Mouse (Mus musculus) right cerebral cortex, postnatal 25 days (tissue): ENCODE results near the gene Trappc6a.
"Not testable (repeated sequence)": the region's sequence is repeated elsewhere in the genome, so short reads cannot be mapped to it uniquely, and the experiment has no call there.

Experiments used
- DNase-seq: peaks from one replicate; pipeline ENCODE4 v3.0.0; 2022

The Trappc6a gene

GRCm38 (mm10) chr7:19491731-19492130 lies 16.5 kb upstream of the Trappc6a start:
- DNase-seq: no peak

DNA sequence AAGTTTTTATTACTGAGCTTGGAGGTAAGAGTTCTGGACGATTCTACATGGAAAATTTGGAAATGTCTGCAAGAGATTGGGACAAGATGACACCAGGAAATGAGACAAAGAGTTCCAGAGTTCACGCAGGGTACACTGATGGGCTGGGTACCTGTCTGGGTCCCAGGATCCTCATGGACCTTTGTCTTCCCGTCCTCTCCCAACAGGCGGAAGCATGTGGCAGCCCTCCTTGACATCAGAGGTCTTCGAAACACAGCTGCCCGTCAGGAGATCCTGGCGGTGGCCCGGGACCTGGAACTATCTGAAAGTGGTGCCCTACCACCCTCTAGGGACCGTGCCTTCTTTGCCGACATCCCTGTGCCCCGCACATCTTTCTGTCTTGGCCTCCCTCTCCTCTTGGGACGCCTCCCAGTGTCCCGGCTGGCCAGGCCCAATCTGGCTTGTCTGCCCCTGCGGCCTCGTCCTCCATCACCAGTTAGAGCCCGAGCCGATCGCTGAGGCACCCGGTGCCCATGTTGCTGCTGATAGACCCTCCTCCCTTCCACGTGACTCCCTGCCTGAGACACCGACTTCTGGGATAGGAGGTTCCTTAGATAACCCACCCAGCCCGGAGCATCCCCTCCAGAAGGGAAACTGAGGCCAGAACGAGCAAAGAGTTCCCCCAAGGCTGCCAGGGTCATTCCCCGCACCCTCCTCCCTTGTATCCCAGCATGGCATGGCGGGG lies 13.3 kb upstream of the Trappc6a start:
- no peak for DNase-seq

DNA sequence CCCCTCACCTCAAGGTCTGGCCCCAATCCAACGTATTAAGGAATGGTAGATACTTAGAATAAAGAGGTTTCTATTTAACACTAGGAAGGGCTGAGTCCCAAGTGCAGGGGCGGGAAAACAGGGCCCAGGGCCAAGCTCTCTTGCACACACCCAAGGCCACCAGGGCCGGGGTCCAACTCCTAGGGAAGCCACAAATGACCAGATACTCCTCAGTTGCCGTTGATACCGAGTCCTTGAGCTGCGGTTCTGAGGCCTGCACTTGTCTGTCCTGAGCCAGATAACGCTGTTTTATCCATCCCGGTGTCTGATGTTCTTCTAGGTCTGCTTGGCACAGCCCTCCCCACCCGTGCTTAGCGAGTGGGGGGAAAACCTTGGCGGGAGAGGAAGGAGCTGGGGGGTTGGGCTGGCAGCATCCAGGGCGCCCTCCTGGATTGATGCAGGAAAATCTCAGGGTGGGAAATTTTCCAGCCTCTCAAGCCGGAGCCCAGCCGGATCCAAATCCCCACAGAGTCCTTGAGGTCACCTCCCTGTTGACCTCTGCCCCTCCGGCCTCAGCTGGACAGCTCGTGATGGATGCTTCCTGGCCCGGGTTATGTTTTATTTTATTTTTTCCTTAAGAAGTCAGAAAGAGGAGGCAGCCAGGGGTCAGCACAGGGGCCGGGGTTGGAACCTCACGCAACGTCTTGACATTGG lies 12.5 kb upstream of the Trappc6a start:
- DNase-seq: no peak

DNA sequence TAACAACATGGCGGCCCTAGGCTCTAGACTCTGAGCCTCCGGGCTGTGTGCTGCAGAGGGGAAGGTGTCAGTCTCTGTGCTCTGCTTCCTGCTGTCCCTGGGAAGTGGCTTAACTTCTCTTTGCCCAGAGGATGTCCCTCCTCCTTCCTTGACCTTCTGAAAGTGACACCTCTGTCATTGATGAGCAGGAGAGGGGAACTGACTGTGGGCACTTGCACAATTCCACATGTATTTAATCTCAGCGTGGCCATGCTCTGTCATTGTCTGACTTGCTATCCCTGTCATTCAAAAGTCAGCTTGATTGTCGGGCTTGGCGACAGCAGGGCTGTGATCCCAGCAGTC lies 12.0 kb upstream of the Trappc6a start:
- DNase-seq: no peak

- no peak for DNase-seq
Observed at GRCm38 (mm10) chr7:19498326-19498725, 9.9 kb upstream of the Trappc6a start.

GRCm38 (mm10) chr7:19500420-19501363 lies 7.5 kb upstream of the Trappc6a start:
- DNase-seq: no peak

- DNase-seq: no peak
Observed at GRCm38 (mm10) chr7:19501658-19502057, 6.5 kb upstream of the Trappc6a start.

GRCm38 (mm10) chr7:19503481-19504068 lies 4.6 kb upstream of the Trappc6a start:
- DNase-seq: no peak

DNA sequence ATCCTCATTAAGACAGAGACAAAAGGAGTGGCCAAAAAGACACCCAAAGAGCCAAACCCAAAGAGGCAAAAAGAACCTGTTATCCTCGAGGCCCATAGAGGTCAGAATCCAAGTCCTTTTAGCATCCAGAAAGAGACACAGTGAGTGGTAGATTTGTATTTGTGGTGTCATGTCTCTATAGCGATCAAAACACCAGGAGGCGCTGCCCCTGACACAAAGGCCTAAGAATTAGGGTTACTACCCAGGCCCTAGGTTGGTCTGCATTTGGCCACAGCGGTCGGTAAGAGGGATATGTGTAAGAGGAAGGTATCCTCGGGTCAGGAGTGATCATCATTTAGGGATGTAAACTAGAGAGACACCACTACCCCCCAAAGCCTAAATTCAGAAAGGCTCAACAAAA lies 1.9 kb upstream of the Trappc6a start:
- no peak for DNase-seq

DNA sequence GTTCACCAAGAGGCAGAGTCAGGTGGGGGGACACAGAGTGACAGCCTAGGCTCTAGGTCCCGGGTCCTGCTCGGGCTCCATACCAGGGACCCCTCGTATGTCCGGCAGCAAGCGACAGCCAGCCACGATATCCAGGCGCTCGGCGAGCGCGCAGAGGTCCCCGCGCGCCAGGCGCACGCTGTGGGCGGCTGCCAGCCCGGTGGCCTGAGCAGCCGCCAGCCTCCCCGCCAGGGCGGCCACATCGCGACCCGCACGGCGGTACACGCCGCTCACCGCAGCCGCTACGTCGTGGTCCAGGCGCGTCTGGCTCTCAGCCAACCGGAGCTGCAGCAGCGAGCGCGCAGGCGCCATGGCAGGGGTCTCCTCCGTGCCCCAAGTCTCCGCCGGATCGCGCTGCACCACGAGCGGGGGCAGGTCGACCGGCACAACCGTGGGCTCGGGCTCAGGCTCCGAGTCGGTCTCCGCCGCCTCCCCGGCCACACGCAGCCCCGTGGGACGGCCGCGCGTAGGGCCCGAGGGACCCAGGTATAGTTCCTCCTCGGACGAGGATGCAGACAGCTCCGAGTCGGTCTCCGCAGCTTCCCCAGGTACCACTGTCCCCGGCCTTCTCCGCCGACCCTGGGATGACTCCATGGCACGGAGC lies 1.1 kb upstream of the Trappc6a start:
- peak; percentile 43 for DNase-seq

GRCm38 (mm10) chr7:19507612-19507981 lies 598 bp upstream of the Trappc6a start:
- DNase-seq: no peak

GRCm38 (mm10) chr7:19508924-19509568 lies 851 bp downstream of the Trappc6a start:
- no peak for DNase-seq

GRCm38 (mm10) chr7:19509786-19510185 lies 1.6 kb downstream of the Trappc6a start:
- DNase-seq: no peak

- not testable (repeated sequence) for DNase-seq
Observed at GRCm38 (mm10) chr7:19511934-19512333, 3.7 kb downstream of the Trappc6a start.

- DNase-seq: no peak
Observed at GRCm38 (mm10) chr7:19512353-19512752, 4.2 kb downstream of the Trappc6a start.

DNA sequence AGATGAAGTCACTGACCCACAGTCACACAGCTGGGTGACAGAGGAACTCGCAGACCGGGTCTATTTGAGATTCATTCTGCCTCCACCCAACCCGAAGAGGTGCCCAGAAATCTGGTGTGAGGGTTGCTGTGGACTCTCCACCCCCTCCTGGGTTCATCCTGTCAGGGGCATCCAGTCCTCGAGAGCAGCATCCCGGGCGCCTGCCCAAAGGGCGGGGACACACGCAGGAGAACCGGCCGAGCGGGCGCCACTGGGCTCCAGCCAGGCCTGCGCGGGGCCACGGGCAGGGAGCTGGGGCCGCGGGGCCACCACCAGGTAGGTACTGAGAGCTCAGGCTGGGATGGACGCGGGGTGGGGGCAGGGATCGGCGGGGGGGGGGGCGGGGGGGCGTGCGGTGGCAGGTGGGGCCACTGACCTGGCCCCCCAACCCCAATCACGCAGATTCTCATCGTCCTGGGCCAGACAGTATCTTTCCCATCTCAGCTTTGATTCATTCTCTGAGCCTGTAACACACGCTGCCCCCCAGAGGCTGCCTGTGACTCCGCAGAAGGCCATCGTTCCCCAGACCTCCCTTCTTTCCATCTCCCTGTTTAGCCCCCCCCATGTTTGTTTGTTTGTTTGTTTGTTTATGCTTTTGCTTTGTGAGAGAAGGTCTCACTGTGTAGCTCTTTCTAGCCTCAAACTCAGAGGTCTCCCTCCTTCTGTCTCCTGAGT lies 9.6 kb downstream of the Trappc6a start, which contains the start of gene Nkpd1:
Gene Nkpd1 (plus strand): TSS at position 187 of the 714 bp plus-strand sequence.
- no peak for DNase-seq

GRCm38 (mm10) chr7:19520032-19520431 lies 11.8 kb downstream of the Trappc6a start:
- DNase-seq: no peak

DNA sequence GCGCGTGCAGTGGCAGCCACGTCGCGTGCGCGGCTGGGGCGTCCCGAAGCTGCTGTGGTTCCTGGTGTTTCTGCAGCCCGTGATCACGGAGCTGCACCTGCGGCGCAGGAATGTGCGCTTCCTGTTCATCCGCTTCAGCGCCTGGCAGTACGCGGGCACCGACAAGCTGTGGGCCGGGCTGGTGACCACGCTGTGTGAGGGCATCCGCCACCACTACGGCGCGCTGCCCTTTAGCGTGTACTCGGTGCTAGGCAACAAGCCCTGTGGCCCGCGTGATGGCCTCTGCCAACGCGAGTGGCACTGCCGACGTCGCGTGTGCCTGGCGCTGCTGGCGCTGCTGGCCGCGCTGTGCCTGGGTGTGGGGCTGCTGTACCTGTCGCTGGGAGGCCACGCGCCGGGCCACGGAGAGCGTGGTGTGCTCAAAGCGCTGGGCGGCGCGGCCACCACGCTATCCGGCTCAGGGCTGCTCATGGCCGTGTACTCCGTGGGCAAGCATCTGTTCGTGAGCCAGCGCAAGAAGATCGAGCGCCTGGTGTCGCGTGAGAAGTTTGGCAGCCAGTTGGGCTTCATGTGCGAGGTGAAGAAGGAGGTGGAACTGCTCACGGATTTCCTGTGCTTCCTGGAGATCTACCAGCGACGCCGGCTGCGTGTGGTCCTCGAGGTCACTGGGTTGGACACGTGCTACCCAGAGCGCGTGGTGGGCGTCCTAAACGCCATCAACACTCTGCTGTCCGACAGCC lies 15.0 kb downstream of the Trappc6a start:
- peak; percentile 29 for DNase-seq

- peak; percentile 75 for DNase-seq
Observed at GRCm38 (mm10) chr7:19523757-19524419, 15.7 kb downstream of the Trappc6a start.
